In the genomic region with DNA sequence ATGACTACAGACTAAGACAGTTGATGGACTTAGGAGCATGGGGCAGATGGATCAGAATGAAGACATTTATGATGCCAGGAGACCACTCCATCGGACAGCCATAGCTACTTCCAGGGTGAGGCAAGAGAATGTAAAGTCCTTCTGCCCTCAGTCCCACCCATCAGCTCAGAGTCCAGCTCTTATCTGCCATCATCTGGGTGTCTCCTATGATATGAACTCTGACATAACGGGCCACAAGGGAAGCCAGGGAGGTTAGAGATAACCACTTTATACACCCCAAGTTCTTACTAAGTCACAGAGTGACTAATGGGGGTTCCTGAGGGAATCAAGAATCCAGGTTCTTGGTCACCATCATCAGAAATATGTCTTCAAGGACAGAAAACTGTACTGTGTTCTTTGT, we compare ENCODE assay signal across 30 mouse cellular contexts. TPM values are rescaled to one million over a fixed set of nuclear protein-coding genes. Genes with fewer than 3 reads are reported as not detected.
DNase-seq lines count a peak whose midpoint lies in the region; ATAC-seq and TF ChIP-seq lines count a peak whose summit lies in the region.
"Had no signal": no experiment of that assay in that cellular context is flagged by ENCODE, and none has a peak within 500 bp of the region (broad histone marks: within the 10 kb centered on the region; RNA-seq: fewer than 3 reads in every experiment).

No protein-coding gene starts in this region.

- H3K9ac ChIP-seq in liver, adult 2 months (ENCODE audit: low read depth, low read length): no peak overlapping the region
- no peak overlapping the region for H3K9ac ChIP-seq in MEL (ENCODE audit: control insufficient read depth, low read depth, low read length, poor library complexity, severe bottlenecking)
- no peak overlapping the region for H3K9ac ChIP-seq in heart, embryonic 11.5 days (ENCODE audit: low read depth, low read length)
- H3K9ac ChIP-seq: embryonic facial prominence, embryonic 12.5 days; embryonic facial prominence, embryonic 15.5 days; forebrain, embryonic 12.5 days; forebrain, embryonic 15.5 days; heart, embryonic 12.5 days; heart, embryonic 15.5 days; hindbrain, embryonic 13.5 days; intestine, embryonic 15.5 days had no signal

- ATAC-seq in megakaryocyte progenitor cell, adult 5-6 weeks (replicated peaks; ENCODE audit: poor library complexity): 0 out of 2 replicates have a peak, but pooled peaks have one; percentile 15
- ATAC-seq in heart, embryonic 11.5 days (replicated peaks; ENCODE audit: insufficient number of reproducible peaks, low FRiP score, low TSS enrichment): no peak
- ATAC-seq: activated CD4-positive, CD25-positive, alpha-beta regulatory T cell, adult 4 months; forebrain, embryonic 15.5 days; hindbrain, embryonic 16.5 days; intestine, embryonic 15.5 days had no signal

- no peaks in the 10 kb centered on the region for H3K36me3 ChIP-seq in liver, adult 2 months (ENCODE audit: control insufficient read depth, insufficient read depth, low read length)
- peaks cover 0 to 25% of the 10 kb centered on the region in 2 experiments; a peak in 2 of 4 replicates for H3K36me3 ChIP-seq in MEL (ENCODE audit: control insufficient read depth in 1 of 2, insufficient read depth in 2 of 2, low read length in 2 of 2)
- no peaks in the 10 kb centered on the region for H3K36me3 ChIP-seq in heart, embryonic 11.5 days (ENCODE audit: control insufficient read depth, insufficient read depth, low read length)
- H3K36me3 ChIP-seq: embryonic facial prominence, embryonic 12.5 days; embryonic facial prominence, embryonic 15.5 days; forebrain, embryonic 12.5 days; forebrain, embryonic 15.5 days; heart, embryonic 12.5 days; heart, embryonic 15.5 days; hindbrain, embryonic 10.5 days; hindbrain, embryonic 13.5 days; intestine, embryonic 15.5 days had no signal

- H3K27me3 ChIP-seq in liver, adult 2 months (ENCODE audit: control insufficient read depth, insufficient read depth, low read length): no peaks in the 10 kb centered on the region
- H3K27me3 ChIP-seq in MEL (ENCODE audit: control insufficient read depth in 1 of 2, insufficient read depth in 2 of 2, low read length in 2 of 2): no peaks in the 10 kb centered on the region
- no peaks in the 10 kb centered on the region for H3K27me3 ChIP-seq in heart, embryonic 11.5 days (ENCODE audit: control insufficient read depth, insufficient read depth, low read length)
- H3K27me3 ChIP-seq: CH12.LX; embryonic facial prominence, embryonic 12.5 days; embryonic facial prominence, embryonic 15.5 days; forebrain, embryonic 12.5 days; forebrain, embryonic 15.5 days; heart, embryonic 12.5 days; heart, embryonic 15.5 days; hindbrain, embryonic 13.5 days; intestine, embryonic 15.5 days had no signal

- no peak for TF ChIP-seq CTCF in liver, adult 2 months (IDR thresholded peaks at IDR 0.05; ENCODE audit: low read depth, low read length)
- TF ChIP-seq CTCF in MEL (IDR thresholded peaks at IDR 0.05 in 2 of 3, conservative IDR thresholded peaks at IDR 0.05 in 1 of 3; ENCODE audit: control insufficient read depth in 1 of 3, insufficient read depth in 1 of 3, low read depth in 2 of 3, low read length in 3 of 3, poor library complexity in 1 of 3, severe bottlenecking in 1 of 3): no peak

- H3K27ac ChIP-seq in liver, adult 2 months (replicated peaks; ENCODE audit: insufficient read depth, low read depth, low read length): no peak overlapping the region
- H3K27ac ChIP-seq in MEL (ENCODE audit: control insufficient read depth, low read depth, low read length): peak overlapping the region; percentile 35; the same call in 1 of the 2 replicates
- no peak overlapping the region for H3K27ac ChIP-seq in heart, embryonic 11.5 days (ENCODE audit: low read depth, low read length)
- H3K27ac ChIP-seq: embryonic facial prominence, embryonic 12.5 days; embryonic facial prominence, embryonic 15.5 days; forebrain, embryonic 12.5 days; forebrain, embryonic 15.5 days; heart, embryonic 15.5 days; hindbrain, embryonic 10.5 days; hindbrain, embryonic 13.5 days; intestine, embryonic 15.5 days had no signal

- DNase-seq in liver, adult 2 months (ENCODE audit: extremely low read depth, low read depth, low spot score): peak; percentile 32
- DNase-seq in liver: no peak
- DNase-seq in MEL (ENCODE audit: low read depth, low spot score): peak; percentile 45
- no peak for DNase-seq in gastrocnemius, postnatal 4 days (ENCODE audit: low spot score in 2 of 2)
- DNase-seq: adrenal gland, adult 8-10 months; adrenal gland, postnatal 25 days; B cell, adult 2 months; cerebellum, adult 18-20 months; cerebellum, adult 9-10 months; cerebellum, postnatal 14 days; gastrocnemius, postnatal 10 days; gastrocnemius, postnatal 36 days; heart, adult 11 months; heart, postnatal 10 days; heart, postnatal 36 days had no signal

- peaks cover 10% of the 10 kb centered on the region; the same call in 1 of the 2 replicates for H3K79me2 ChIP-seq in liver, adult 2 months (ENCODE audit: control insufficient read depth, insufficient read depth, low read length)
- H3K79me2 ChIP-seq in MEL (ENCODE audit: control insufficient read depth, insufficient read depth, low read length, poor library complexity): no peaks in the 10 kb centered on the region

- H3K4me1 ChIP-seq in liver, adult 2 months (ENCODE audit: control insufficient read depth, insufficient read depth, low read length): no peaks in the 10 kb centered on the region
- H3K4me1 ChIP-seq in MEL (ENCODE audit: control insufficient read depth in 1 of 2, insufficient read depth in 2 of 2, low read length in 2 of 2): peaks cover 12 to 22% of the 10 kb centered on the region in 2 experiments
- peaks cover 5% of the 10 kb centered on the region; the same call in 1 of the 2 replicates for H3K4me1 ChIP-seq in heart, embryonic 11.5 days (ENCODE audit: control insufficient read depth, insufficient read depth, low read length)
- H3K4me1 ChIP-seq: embryonic facial prominence, embryonic 12.5 days; embryonic facial prominence, embryonic 15.5 days; forebrain, embryonic 12.5 days; forebrain, embryonic 15.5 days; heart, embryonic 15.5 days; hindbrain, embryonic 10.5 days; hindbrain, embryonic 13.5 days; intestine, embryonic 15.5 days had no signal

- H3K4me3 ChIP-seq in liver, adult 2 months (ENCODE audit: insufficient read depth, low read depth, low read length): no peak overlapping the region
- H3K4me3 ChIP-seq in MEL (ENCODE audit: control insufficient read depth in 1 of 2, insufficient read depth in 1 of 2, low read depth in 2 of 2, low read length in 2 of 2): no peak overlapping the region
- H3K4me3 ChIP-seq in heart, embryonic 11.5 days (ENCODE audit: low read depth, low read length): no peak overlapping the region
- H3K4me3 ChIP-seq: embryonic facial prominence, embryonic 12.5 days; embryonic facial prominence, embryonic 15.5 days; erythroblast, embryonic 14.5 days; forebrain, embryonic 12.5 days; forebrain, embryonic 15.5 days; heart, embryonic 12.5 days; heart, embryonic 15.5 days; hindbrain, embryonic 10.5 days; hindbrain, embryonic 13.5 days; intestine, embryonic 15.5 days had no signal

- TF ChIP-seq EP300 in MEL (IDR thresholded peaks at IDR 0.05; ENCODE audit: low read depth in 1 of 2, low read length in 2 of 2): peak; percentile 68 to 73

- 43% methylated on average over 2 of the region's 2 CpGs for WGBS in liver, adult 2 months
- 90% methylated on average over 2 of the region's 2 CpGs for WGBS in heart, embryonic 11.5 days (ENCODE audit: insufficient replicate concordance)

- no peak for TF ChIP-seq POLR2A in liver, adult 2 months (IDR thresholded peaks at IDR 0.05; ENCODE audit: extremely low read depth, insufficient read depth, low read length)
- TF ChIP-seq POLR2A in MEL (IDR thresholded peaks at IDR 0.05; ENCODE audit: control insufficient read depth in 1 of 2, insufficient read depth in 1 of 2, low read depth in 1 of 2, low read length in 2 of 2, poor library complexity in 1 of 2): no peak

- no peak for TF ChIP-seq RAD21 in MEL (IDR thresholded peaks at IDR 0.05; ENCODE audit: low read depth, low read length)

- H3K4me2 ChIP-seq in heart, embryonic 11.5 days: no peak overlapping the region
- H3K4me2 ChIP-seq: embryonic facial prominence, embryonic 12.5 days; embryonic facial prominence, embryonic 15.5 days; forebrain, embryonic 12.5 days; forebrain, embryonic 15.5 days; heart, embryonic 12.5 days; heart, embryonic 15.5 days; hindbrain, embryonic 13.5 days; intestine, embryonic 15.5 days had no signal

- no peaks in the 10 kb centered on the region for H3K9me3 ChIP-seq in MEL (replicated peaks; ENCODE audit: insufficient read depth, low read length)
- no peaks in the 10 kb centered on the region for H3K9me3 ChIP-seq in heart, embryonic 11.5 days (replicated peaks; ENCODE audit: control insufficient read depth, low read length)
- H3K9me3 ChIP-seq: embryonic facial prominence, embryonic 12.5 days; embryonic facial prominence, embryonic 15.5 days; forebrain, embryonic 12.5 days; forebrain, embryonic 15.5 days; heart, embryonic 12.5 days; heart, embryonic 15.5 days; hindbrain, embryonic 10.5 days; hindbrain, embryonic 13.5 days; intestine, embryonic 15.5 days had no signal

TF ChIP-seq in MEL, 35 proteins besides CTCF, POLR2A, EP300 and RAD21:
- no peak for TF ChIP-seq ZKSCAN1 (IDR thresholded peaks at IDR 0.05; ENCODE audit: low read depth, low read length)
- TF ChIP-seq TCF12 (IDR thresholded peaks at IDR 0.05; ENCODE audit: low read depth, low read length): peak; percentile 68; the same call in 1 of the 2 replicates
- peak; percentile 76 for TF ChIP-seq GATA1 (IDR thresholded peaks at IDR 0.05; ENCODE audit: low read depth, low read length)
- peak; percentile 24; the same call in 1 of the 2 replicates for TF ChIP-seq ETS1 (IDR thresholded peaks at IDR 0.05; ENCODE audit: low read depth, low read length)

RNA-seq across cellular contexts. Expression of gene Nos1ap, which starts 23.1 kb away (rescaled TPM):
- 1.8 and 3.2 TPM in 2 replicates for total RNA-seq in liver, adult 2 months (2014; rRNA removed)
- 3.1 and 6.7 TPM in 2 replicates for polyA plus RNA-seq in liver, adult 2 months (2012; rRNA removed)
- total RNA-seq in MEL (2012; rRNA removed): 0.56 and 0.62 TPM in 2 replicates
- 1 to 10 TPM in 1 of 2 experiments, not detected in 1; 2.4 TPM for polyA plus RNA-seq in MEL (2012; ENCODE audit: insufficient read depth in 1 of 2, insufficient read length in 2 of 2, low read depth in 1 of 2, low replicate concordance in 2 of 2, missing spikeins in 1 of 2)
- total RNA-seq in megakaryocyte progenitor cell, adult 5-6 weeks (2015): 9.9 and 12.4 TPM in 2 replicates
- 5.8 and 10.3 TPM in 2 replicates for total RNA-seq in megakaryocyte progenitor cell, adult 5-6 weeks (2017)
- 15.5 and 20.9 TPM in 2 replicates for polyA plus RNA-seq in heart, embryonic 11.5 days (2014; fragmentation: Nextera tagmentation; extraction: Ambion mirVana)
- total RNA-seq in gastrocnemius, postnatal 4 days (2021): 1 to 10 TPM; 4.8 to 4.9 TPM
- total RNA-seq: CH12.LX had no signal
- polyA plus RNA-seq: activated CD4-positive, CD25-positive, alpha-beta regulatory T cell, adult 4 months had no signal

Comparison
In these comparisons a context has a peak if more than half of its experiments do, and no peak if none do; other contexts are left out.
1. DNase-seq: peak in liver, adult 2 months (single experiment) and MEL (single experiment); none in liver (single experiment) and gastrocnemius, postnatal 4 days (0 of 2).